In genomic region chr16:24915470-24915869, GRCm38 (mm10) we compare ENCODE assay signal across 16 mouse cellular contexts.
"Had no signal": no experiment of that assay in that cellular context is flagged by ENCODE, and none has a peak within 500 bp of the region (broad histone marks: within the 10 kb centered on the region; RNA-seq: fewer than 3 reads in every experiment).

No protein-coding gene starts in this region.

- H3K27ac ChIP-seq: stomach, embryonic 15.5 days; stomach, postnatal 0 days had no signal

- H3K4me3 ChIP-seq: neural tube, embryonic 13.5 days; neural tube, embryonic 15.5 days; stomach, embryonic 15.5 days had no signal

- H3K4me2 ChIP-seq: neural tube, embryonic 13.5 days; neural tube, embryonic 15.5 days; stomach, embryonic 15.5 days had no signal

- DNase-seq: retina, postnatal 1 day; right cerebral cortex, adult 18-20 months; right cerebral cortex, postnatal 14 days; right cerebral cortex, postnatal 25 days; right cerebral cortex, postnatal 4 days; spleen, adult 18-20 months; thymus, adult 18-20 months; thymus, adult 2 months; thymus, postnatal 14 days; thymus, postnatal 25 days; thymus, postnatal 36 days; thymus, postnatal 4 days had no signal

- H3K27me3 ChIP-seq: neural tube, embryonic 13.5 days; neural tube, embryonic 15.5 days; stomach, embryonic 15.5 days had no signal

- H3K9me3 ChIP-seq: neural tube, embryonic 13.5 days; neural tube, embryonic 15.5 days; stomach, embryonic 15.5 days had no signal

- H3K9ac ChIP-seq: neural tube, embryonic 13.5 days; neural tube, embryonic 15.5 days; stomach, embryonic 15.5 days had no signal

- H3K36me3 ChIP-seq: neural tube, embryonic 13.5 days; neural tube, embryonic 15.5 days; stomach, embryonic 15.5 days had no signal
